Mouse (Mus musculus) splenic B cell, adult 2 months (primary cell): ENCODE results near the gene Tm4sf20.

Experiments
- DNase-seq: peaks from one replicate; pipeline ENCODE4 v3.0.0-alpha.2; 2011; ENCODE audit warnings: low read depth, low spot score
- H3K27me3 ChIP-seq: 2 replicates; pipeline ENCODE4 v1.6.1; 2012; ENCODE audit warnings: mild to moderate bottlenecking, low read length, moderate library complexity, mixed read lengths; ENCODE audit not compliant: control insufficient read depth, poor library complexity, insufficient read depth, severe bottlenecking
- H3K36me3 ChIP-seq: 2 replicates; pipeline ENCODE4 v1.6.1; 2012; ENCODE audit warnings: mild to moderate bottlenecking, low read length, moderate library complexity, mixed read lengths; ENCODE audit not compliant: control insufficient read depth, poor library complexity, insufficient read depth, severe bottlenecking

Tm4sf20 gene

GRCm38 (mm10) chr1:82768269-82768668, at the start of gene Tm4sf20:
Gene Tm4sf20, minus strand, starts transcription at chr1:82768461.
- no peaks in the 10 kb centered on the region for H3K27me3 ChIP-seq
- H3K36me3 ChIP-seq, result no peaks in the 10 kb centered on the region
- DNase-seq, result no peak

GRCm38 (mm10) chr1:82815941-82816716, 47.9 kb upstream of the Tm4sf20 start:
- Histone ChIP-seq H3K36me3 (no peaks in the 10 kb centered on the region), H3K27me3 (no peaks in the 10 kb centered on the region)
- no peak for DNase-seq

GRCm38 (mm10) chr1:82811766-82812165, 43.5 kb upstream of the Tm4sf20 start:
- no peaks in the 10 kb centered on the region for H3K36me3 ChIP-seq
- no peak for DNase-seq
- no peaks in the 10 kb centered on the region for H3K27me3 ChIP-seq

GRCm38 (mm10) chr1:82808564-82808963, 40.3 kb upstream of the Tm4sf20 start:
- no peaks in the 10 kb centered on the region for H3K27me3 ChIP-seq
- no peaks in the 10 kb centered on the region for H3K36me3 ChIP-seq
- DNase-seq, result no peak

GRCm38 (mm10) chr1:82807206-82807605, 38.9 kb upstream of the Tm4sf20 start:
- H3K36me3 ChIP-seq, result no peaks in the 10 kb centered on the region
- no peaks in the 10 kb centered on the region for H3K27me3 ChIP-seq
- DNase-seq, result no peak

GRCm38 (mm10) chr1:82806391-82806790, 38.1 kb upstream of the Tm4sf20 start:
- Histone ChIP-seq H3K36me3 (no peaks in the 10 kb centered on the region), H3K27me3 (no peaks in the 10 kb centered on the region)
- DNase-seq, result no peak

- no peak for DNase-seq
- H3K27me3 ChIP-seq, result no peaks in the 10 kb centered on the region
- H3K36me3 ChIP-seq, result no peaks in the 10 kb centered on the region
These were observed 35.8 kb upstream of the Tm4sf20 start for GRCm38 (mm10) chr1:82804059-82804458.

- Histone ChIP-seq H3K27me3 (no peaks in the 10 kb centered on the region), H3K36me3 (no peaks in the 10 kb centered on the region)
- DNase-seq, result peak; percentile 66
These were observed 35.3 kb upstream of the Tm4sf20 start for GRCm38 (mm10) chr1:82803608-82804007.

GRCm38 (mm10) chr1:82801105-82801783, 33.0 kb upstream of the Tm4sf20 start:
- Histone ChIP-seq H3K27me3 (no peaks in the 10 kb centered on the region), H3K36me3 (no peaks in the 10 kb centered on the region)
- DNase-seq, result no peak

GRCm38 (mm10) chr1:82798922-82799321, 30.7 kb upstream of the Tm4sf20 start:
- Histone ChIP-seq H3K27me3 (no peaks in the 10 kb centered on the region), H3K36me3 (no peaks in the 10 kb centered on the region)
- no peak for DNase-seq

- Histone ChIP-seq H3K36me3 (no peaks in the 10 kb centered on the region), H3K27me3 (no peaks in the 10 kb centered on the region)
- DNase-seq, result no peak
These were observed 30.0 kb upstream of the Tm4sf20 start for GRCm38 (mm10) chr1:82798304-82798703.

- no peaks in the 10 kb centered on the region for H3K27me3 ChIP-seq
- DNase-seq, result no peak
- H3K36me3 ChIP-seq, result no peaks in the 10 kb centered on the region
These were observed 28.8 kb upstream of the Tm4sf20 start for GRCm38 (mm10) chr1:82797088-82797487.

- DNase-seq, result no peak
- Histone ChIP-seq H3K36me3 (no peaks in the 10 kb centered on the region), H3K27me3 (no peaks in the 10 kb centered on the region)
These were observed 27.6 kb upstream of the Tm4sf20 start for GRCm38 (mm10) chr1:82795702-82796443.

- Histone ChIP-seq H3K27me3 (no peaks in the 10 kb centered on the region), H3K36me3 (no peaks in the 10 kb centered on the region)
- no peak for DNase-seq
These were observed 26.9 kb upstream of the Tm4sf20 start for GRCm38 (mm10) chr1:82795211-82795610.

GRCm38 (mm10) chr1:82793986-82794385, 25.7 kb upstream of the Tm4sf20 start:
- no peaks in the 10 kb centered on the region for H3K36me3 ChIP-seq
- no peaks in the 10 kb centered on the region for H3K27me3 ChIP-seq
- no peak for DNase-seq
